In the genomic region with DNA sequence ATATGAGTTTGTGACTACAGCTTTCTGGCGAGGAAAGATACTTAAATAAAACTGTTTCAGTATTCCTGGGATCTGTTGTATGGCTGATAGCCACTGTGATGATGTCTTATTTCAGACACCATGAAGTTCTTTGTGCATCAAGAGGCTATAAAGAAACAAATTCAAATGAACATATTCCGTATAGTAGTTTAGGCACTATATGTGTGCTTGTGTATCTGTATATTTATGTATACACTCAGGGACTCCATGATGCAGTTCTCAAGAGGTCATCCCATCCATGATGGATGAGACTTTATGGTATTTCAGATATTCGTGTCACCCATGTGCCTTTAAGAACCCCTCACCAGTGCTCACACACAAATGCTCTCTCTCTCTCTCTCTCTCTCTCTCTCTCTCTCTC, we compare ENCODE assay signal across 9 mouse cellular contexts. TPM values are rescaled to one million over a fixed set of nuclear protein-coding genes. Genes with fewer than 3 reads are reported as not detected.
A peak's percentile ranks its signal among the peaks of the same experiment; 100 is the strongest.
DNase-seq lines count a peak whose midpoint lies in the region; ATAC-seq lines count a peak whose summit lies in the region.
"Had no signal": no experiment of that assay in that cellular context is flagged by ENCODE, and none has a peak within 500 bp of the region (broad histone marks: within the 10 kb centered on the region; RNA-seq: fewer than 3 reads in every experiment).

No protein-coding gene starts in this region.

- 0 out of 2 replicates have a peak, but pooled peaks cover 3% of the 10 kb centered on the region for H3K36me3 ChIP-seq in heart, embryonic 15.5 days
- H3K36me3 ChIP-seq in embryonic facial prominence, embryonic 10.5 days (replicated peaks): peaks cover 18% of the 10 kb centered on the region; the same call in 1 of the 2 replicates
- H3K36me3 ChIP-seq in hindbrain, embryonic 14.5 days (replicated peaks; ENCODE audit: control insufficient read depth, insufficient read depth): peaks cover 13% of the 10 kb centered on the region
- no peaks in the 10 kb centered on the region for H3K36me3 ChIP-seq in midbrain, embryonic 11.5 days (ENCODE audit: control insufficient read depth, insufficient read depth, low read length)

- no peak overlapping the region for H3K9ac ChIP-seq in heart, embryonic 15.5 days
- peak overlapping the region; percentile 92; the same call in 1 of the 2 replicates for H3K9ac ChIP-seq in hindbrain, embryonic 14.5 days
- no peak overlapping the region for H3K9ac ChIP-seq in midbrain, embryonic 11.5 days (ENCODE audit: low read length)

- no peak for ATAC-seq in heart, embryonic 15.5 days (replicated peaks; ENCODE audit: insufficient number of reproducible peaks, insufficient read depth, low FRiP score, low read depth)
- ATAC-seq in hindbrain, embryonic 14.5 days (ENCODE audit: low FRiP score): peak; percentile 32; the same call in 1 of the 2 replicates
- no peak; the same call in 1 of the 2 replicates for ATAC-seq in midbrain, embryonic 11.5 days (ENCODE audit: low FRiP score)

- WGBS in heart, embryonic 15.5 days: 51% methylated on average over 3 of the region's 3 CpGs
- WGBS in embryonic facial prominence, embryonic 10.5 days: 56% methylated on average over 3 of the region's 3 CpGs
- WGBS in hindbrain, embryonic 14.5 days: 57% methylated on average over 3 of the region's 3 CpGs
- WGBS in midbrain, embryonic 11.5 days: 59% methylated on average over 3 of the region's 3 CpGs

- no peaks in the 10 kb centered on the region for H3K9me3 ChIP-seq in heart, embryonic 15.5 days (replicated peaks)
- no peaks in the 10 kb centered on the region for H3K9me3 ChIP-seq in embryonic facial prominence, embryonic 10.5 days
- H3K9me3 ChIP-seq in hindbrain, embryonic 14.5 days (ENCODE audit: control insufficient read depth, low read length): no peaks in the 10 kb centered on the region
- no peaks in the 10 kb centered on the region for H3K9me3 ChIP-seq in midbrain, embryonic 11.5 days (ENCODE audit: control insufficient read depth, low read length)

- H3K4me1 ChIP-seq in heart, embryonic 15.5 days (replicated peaks): peaks cover 12% of the 10 kb centered on the region
- peaks cover 7% of the 10 kb centered on the region for H3K4me1 ChIP-seq in embryonic facial prominence, embryonic 10.5 days
- H3K4me1 ChIP-seq in hindbrain, embryonic 14.5 days (replicated peaks; ENCODE audit: control insufficient read depth, insufficient read depth, low read length): peaks cover 13% of the 10 kb centered on the region
- peaks cover 5% of the 10 kb centered on the region for H3K4me1 ChIP-seq in midbrain, embryonic 11.5 days (ENCODE audit: control insufficient read depth, insufficient read depth, low read length)

- DNase-seq in heart, adult 8-10 months (ENCODE audit: low spot score): no peak
- DNase-seq in embryonic facial prominence, embryonic 10.5 days (ENCODE audit: low spot score): no peak
- DNase-seq in hindbrain, embryonic 14.5 days (ENCODE audit: low spot score): no peak
- no peak for DNase-seq in midbrain, embryonic 11.5 days (ENCODE audit: low spot score, missing footprints)
- DNase-seq in ovary, adult 18-20 months (ENCODE audit: low spot score): no peak
- no peak for DNase-seq in frontal cortex, postnatal 36 days (ENCODE audit: low spot score in 2 of 2)
- no peak for DNase-seq in retina, embryonic 14.5 days (ENCODE audit: low spot score)

- H3K4me3 ChIP-seq in heart, embryonic 15.5 days: peak overlapping the region; percentile 70
- peak overlapping the region; percentile 58 for H3K4me3 ChIP-seq in embryonic facial prominence, embryonic 10.5 days
- H3K4me3 ChIP-seq in hindbrain, embryonic 14.5 days (replicated peaks; ENCODE audit: low read length): peak overlapping the region; percentile 66
- peak overlapping the region; percentile 44 for H3K4me3 ChIP-seq in midbrain, embryonic 11.5 days (ENCODE audit: low read depth, low read length)

- no peaks in the 10 kb centered on the region for H3K27me3 ChIP-seq in heart, embryonic 15.5 days
- no peaks in the 10 kb centered on the region for H3K27me3 ChIP-seq in embryonic facial prominence, embryonic 10.5 days (replicated peaks; ENCODE audit: low read depth, poor library complexity, severe bottlenecking)
- H3K27me3 ChIP-seq in hindbrain, embryonic 14.5 days (ENCODE audit: control insufficient read depth, insufficient read depth, low read length): no peaks in the 10 kb centered on the region
- H3K27me3 ChIP-seq in midbrain, embryonic 11.5 days (ENCODE audit: control insufficient read depth, insufficient read depth, low read length): no peaks in the 10 kb centered on the region

- peak overlapping the region; percentile 77 for H3K4me2 ChIP-seq in heart, embryonic 15.5 days
- peak overlapping the region; percentile 63 for H3K4me2 ChIP-seq in hindbrain, embryonic 14.5 days (replicated peaks)
- H3K4me2 ChIP-seq in midbrain, embryonic 11.5 days: no peak overlapping the region

- H3K27ac ChIP-seq in heart, embryonic 15.5 days: no peak overlapping the region
- no peak overlapping the region for H3K27ac ChIP-seq in embryonic facial prominence, embryonic 10.5 days (replicated peaks)
- H3K27ac ChIP-seq in hindbrain, embryonic 14.5 days: no peak overlapping the region
- H3K27ac ChIP-seq in midbrain, embryonic 11.5 days (ENCODE audit: low read depth, low read length): no peak overlapping the region

RNA-seq across cellular contexts. Expression of gene Zfp551, which starts 0.3 kb away (rescaled TPM):
- polyA plus RNA-seq in heart, embryonic 15.5 days (2015; fragmentation: Nextera tagmentation; extraction: Ambion mirVana): 2.2 and 2.7 TPM in 2 replicates
- 1 to 10 TPM; 2.3 to 2.8 (median 2.4) TPM for total RNA-seq in heart, adult 8-10 months (2022)
- 3.3 and 3.9 TPM in 2 replicates for polyA plus RNA-seq in embryonic facial prominence, embryonic 10.5 days (2016; fragmentation: Nextera tagmentation; extraction: Ambion mirVana)
- 11.6 and 11.7 TPM in 2 replicates for polyA plus RNA-seq in hindbrain, embryonic 14.5 days (2014; fragmentation: Nextera tagmentation; extraction: Ambion mirVana)
- 3.9 and 4.2 TPM in 2 replicates for polyA plus RNA-seq in midbrain, embryonic 11.5 days (2014; fragmentation: Nextera tagmentation; extraction: Ambion mirVana)

RNA-seq across cellular contexts. Expression of gene Vmn1r84, which starts 53.8 kb away (rescaled TPM):
- polyA plus RNA-seq in heart, embryonic 15.5 days (2015; fragmentation: Nextera tagmentation; extraction: Ambion mirVana): not detected in 2 replicates
- total RNA-seq in heart, adult 8-10 months (2022): not detected
- not detected in 2 replicates for polyA plus RNA-seq in embryonic facial prominence, embryonic 10.5 days (2016; fragmentation: Nextera tagmentation; extraction: Ambion mirVana)
- not detected in 2 replicates for polyA plus RNA-seq in hindbrain, embryonic 14.5 days (2014; fragmentation: Nextera tagmentation; extraction: Ambion mirVana)
- not detected in 2 replicates for polyA plus RNA-seq in midbrain, embryonic 11.5 days (2014; fragmentation: Nextera tagmentation; extraction: Ambion mirVana)
- polyA plus RNA-seq: brain, embryonic 14.5 days had no signal

RNA-seq across cellular contexts. Expression of gene Zfp606, which starts 55.2 kb away (rescaled TPM):
- 13.6 and 14.2 TPM in 2 replicates for polyA plus RNA-seq in heart, embryonic 15.5 days (2015; fragmentation: Nextera tagmentation; extraction: Ambion mirVana)
- total RNA-seq in heart, adult 8-10 months (2022): 1 to 10 TPM; 7.3 to 9.1 (median 8.0) TPM
- polyA plus RNA-seq in embryonic facial prominence, embryonic 10.5 days (2016; fragmentation: Nextera tagmentation; extraction: Ambion mirVana): 36.6 and 38.6 TPM in 2 replicates
- 47.1 and 49.4 TPM in 2 replicates for polyA plus RNA-seq in hindbrain, embryonic 14.5 days (2014; fragmentation: Nextera tagmentation; extraction: Ambion mirVana)
- polyA plus RNA-seq in midbrain, embryonic 11.5 days (2014; fragmentation: Nextera tagmentation; extraction: Ambion mirVana): 51.1 and 63.8 TPM in 2 replicates
